Mouse (Mus musculus): ENCODE results near the gene Themis. TPM values are rescaled to one million over a fixed set of nuclear protein-coding genes. Genes with fewer than 3 reads are reported as not detected.

Themis gene
- polyA plus RNA-seq (2016; fragmentation: Nextera tagmentation; extraction: Ambion mirVana): 0.11 TPM in 1 of 2 replicates, not detected in the other

GRCm38 (mm10) chr10:28668261-28668660 is at the start of gene Themis:
Gene Themis (plus strand): TSS chr10:28668360.
- Histone ChIP-seq H3K9me3 (no peaks in the 10 kb centered on the region), H3K36me3 (replicated peaks) (no peaks in the 10 kb centered on the region), H3K4me1 (peaks cover 5% of the 10 kb centered on the region; the same call in 1 of the 2 replicates), H3K4me3 (no peak within 1 kb of the TSS), H3K27ac (replicated peaks) (no peak within 1 kb of the TSS), H3K27me3 (replicated peaks; ENCODE audit: low read depth, poor library complexity, severe bottlenecking) (no peaks in the 10 kb centered on the region)
- peak; percentile 15 for DNase-seq (ENCODE audit: low spot score)
- 61% methylated on average over 5 of the region's 5 CpGs for WGBS

- 88% methylated on average over 1 of the region's 1 CpGs for WGBS
Observed at GRCm38 (mm10) chr10:28619415-28619814, 48.7 kb upstream of the Themis start.

GRCm38 (mm10) chr10:28636096-28636495 is 32.1 kb upstream of the Themis start:
- H3K27ac ChIP-seq (replicated peaks): no peak overlapping the region
- no peaks in the 10 kb centered on the region for H3K27me3 ChIP-seq (replicated peaks; ENCODE audit: low read depth, poor library complexity, severe bottlenecking)
- 0 out of 2 replicates have a peak, but pooled peaks cover 3% of the 10 kb centered on the region for H3K9me3 ChIP-seq
- H3K4me1 ChIP-seq: no peaks in the 10 kb centered on the region
- no peak for DNase-seq (ENCODE audit: low spot score)
- H3K4me3 ChIP-seq: no peak overlapping the region
- no peaks in the 10 kb centered on the region for H3K36me3 ChIP-seq (replicated peaks)

More at GRCm38 (mm10) chr10:28619415-28619814, 48.7 kb upstream of the Themis start:
- H3K9me3 ChIP-seq: no peaks in the 10 kb centered on the region
- H3K36me3 ChIP-seq (replicated peaks): no peaks in the 10 kb centered on the region
- no peak overlapping the region for H3K27ac ChIP-seq (replicated peaks)
- DNase-seq (ENCODE audit: low spot score): no peak
- H3K4me3 ChIP-seq: no peak overlapping the region
- no peaks in the 10 kb centered on the region for H3K4me1 ChIP-seq
- H3K27me3 ChIP-seq (replicated peaks; ENCODE audit: low read depth, poor library complexity, severe bottlenecking): no peaks in the 10 kb centered on the region

GRCm38 (mm10) chr10:28641887-28642286 is 26.3 kb upstream of the Themis start:
- Histone ChIP-seq H3K36me3 (replicated peaks) (no peaks in the 10 kb centered on the region), H3K27me3 (replicated peaks; ENCODE audit: low read depth, poor library complexity, severe bottlenecking) (no peaks in the 10 kb centered on the region), H3K27ac (replicated peaks) (no peak overlapping the region), H3K9me3 (no peaks in the 10 kb centered on the region), H3K4me3 (no peak overlapping the region), H3K4me1 (no peaks in the 10 kb centered on the region)
- DNase-seq (ENCODE audit: low spot score): no peak
- 96% methylated on average over 2 of the region's 2 CpGs for WGBS

GRCm38 (mm10) chr10:28647855-28648254 is 20.3 kb upstream of the Themis start:
- Histone ChIP-seq H3K27me3 (replicated peaks; ENCODE audit: low read depth, poor library complexity, severe bottlenecking) (no peaks in the 10 kb centered on the region), H3K27ac (replicated peaks) (no peak overlapping the region), H3K4me1 (no peaks in the 10 kb centered on the region), H3K4me3 (no peak overlapping the region), H3K9me3 (no peaks in the 10 kb centered on the region), H3K36me3 (replicated peaks) (no peaks in the 10 kb centered on the region)
- WGBS: 88% methylated on average over 2 of the region's 2 CpGs
- no peak for DNase-seq (ENCODE audit: low spot score)

GRCm38 (mm10) chr10:28649109-28649899 is 18.9 kb upstream of the Themis start:
- DNase-seq (ENCODE audit: low spot score): no peak
- Histone ChIP-seq H3K36me3 (replicated peaks) (no peaks in the 10 kb centered on the region), H3K27ac (replicated peaks) (no peak overlapping the region), H3K4me3 (no peak overlapping the region), H3K27me3 (replicated peaks; ENCODE audit: low read depth, poor library complexity, severe bottlenecking) (no peaks in the 10 kb centered on the region), H3K4me1 (no peaks in the 10 kb centered on the region), H3K9me3 (no peaks in the 10 kb centered on the region)
- WGBS: 78% methylated on average over 6 of the region's 6 CpGs

GRCm38 (mm10) chr10:28649900-28650160 is 18.3 kb upstream of the Themis start:
- Histone ChIP-seq H3K27ac (replicated peaks) (no peak overlapping the region), H3K36me3 (replicated peaks) (no peaks in the 10 kb centered on the region), H3K4me1 (no peaks in the 10 kb centered on the region), H3K9me3 (no peaks in the 10 kb centered on the region), H3K27me3 (replicated peaks; ENCODE audit: low read depth, poor library complexity, severe bottlenecking) (no peaks in the 10 kb centered on the region), H3K4me3 (no peak overlapping the region)
- no peak for DNase-seq (ENCODE audit: low spot score)
- WGBS: 29% methylated on average over 1 of the region's 1 CpGs

GRCm38 (mm10) chr10:28651910-28652309 is 16.2 kb upstream of the Themis start:
- no peak overlapping the region for H3K4me3 ChIP-seq
- no peaks in the 10 kb centered on the region for H3K9me3 ChIP-seq
- no peak for DNase-seq (ENCODE audit: low spot score)
- H3K27me3 ChIP-seq (replicated peaks; ENCODE audit: low read depth, poor library complexity, severe bottlenecking): no peaks in the 10 kb centered on the region
- no peak overlapping the region for H3K27ac ChIP-seq (replicated peaks)
- no peaks in the 10 kb centered on the region for H3K4me1 ChIP-seq
- WGBS: 90% methylated on average over 2 of the region's 2 CpGs
- H3K36me3 ChIP-seq (replicated peaks): no peaks in the 10 kb centered on the region

GRCm38 (mm10) chr10:28654733-28655132 is 13.4 kb upstream of the Themis start:
- Histone ChIP-seq H3K9me3 (no peaks in the 10 kb centered on the region), H3K4me3 (no peak overlapping the region), H3K4me1 (no peaks in the 10 kb centered on the region), H3K27me3 (replicated peaks; ENCODE audit: low read depth, poor library complexity, severe bottlenecking) (no peaks in the 10 kb centered on the region), H3K36me3 (replicated peaks) (no peaks in the 10 kb centered on the region), H3K27ac (replicated peaks) (no peak overlapping the region)
- DNase-seq (ENCODE audit: low spot score): no peak

GRCm38 (mm10) chr10:28665141-28665540 is 3.0 kb upstream of the Themis start:
- Histone ChIP-seq H3K9me3 (no peaks in the 10 kb centered on the region), H3K27ac (replicated peaks) (no peak overlapping the region), H3K4me1 (peaks cover 5% of the 10 kb centered on the region; the same call in 1 of the 2 replicates), H3K27me3 (replicated peaks; ENCODE audit: low read depth, poor library complexity, severe bottlenecking) (no peaks in the 10 kb centered on the region), H3K36me3 (replicated peaks) (no peaks in the 10 kb centered on the region), H3K4me3 (no peak overlapping the region)
- DNase-seq (ENCODE audit: low spot score): no peak
- 67% methylated on average over 6 of the region's 6 CpGs for WGBS

GRCm38 (mm10) chr10:28673931-28674330 is 5.8 kb downstream of the Themis start:
- H3K27me3 ChIP-seq (replicated peaks; ENCODE audit: low read depth, poor library complexity, severe bottlenecking): no peaks in the 10 kb centered on the region
- 87% methylated on average over 3 of the region's 3 CpGs for WGBS
- H3K4me3 ChIP-seq: no peak overlapping the region
- H3K27ac ChIP-seq (replicated peaks): no peak overlapping the region
- no peaks in the 10 kb centered on the region for H3K4me1 ChIP-seq
- no peaks in the 10 kb centered on the region for H3K9me3 ChIP-seq
- no peaks in the 10 kb centered on the region for H3K36me3 ChIP-seq (replicated peaks)
- DNase-seq (ENCODE audit: low spot score): no peak

GRCm38 (mm10) chr10:28675337-28675736 is 7.2 kb downstream of the Themis start:
- Histone ChIP-seq H3K27ac (replicated peaks) (no peak overlapping the region), H3K4me3 (no peak overlapping the region), H3K27me3 (replicated peaks; ENCODE audit: low read depth, poor library complexity, severe bottlenecking) (no peaks in the 10 kb centered on the region), H3K4me1 (no peaks in the 10 kb centered on the region), H3K9me3 (no peaks in the 10 kb centered on the region), H3K36me3 (replicated peaks) (no peaks in the 10 kb centered on the region)
- DNase-seq (ENCODE audit: low spot score): no peak
- WGBS: 89% methylated on average over 2 of the region's 2 CpGs

- Histone ChIP-seq H3K27me3 (replicated peaks; ENCODE audit: low read depth, poor library complexity, severe bottlenecking) (no peaks in the 10 kb centered on the region), H3K27ac (replicated peaks) (no peak overlapping the region), H3K36me3 (replicated peaks) (no peaks in the 10 kb centered on the region), H3K4me3 (no peak overlapping the region), H3K9me3 (no peaks in the 10 kb centered on the region), H3K4me1 (no peaks in the 10 kb centered on the region)
- 89% methylated on average over 6 of the region's 6 CpGs for WGBS
- DNase-seq (ENCODE audit: low spot score): no peak
Observed at GRCm38 (mm10) chr10:28694981-28695380, 26.8 kb downstream of the Themis start.

All from embryonic facial prominence, embryonic 10.5 days (tissue).